Mouse (Mus musculus): ENCODE measurements around the gene Abhd8.

Gene Abhd8

DNA sequence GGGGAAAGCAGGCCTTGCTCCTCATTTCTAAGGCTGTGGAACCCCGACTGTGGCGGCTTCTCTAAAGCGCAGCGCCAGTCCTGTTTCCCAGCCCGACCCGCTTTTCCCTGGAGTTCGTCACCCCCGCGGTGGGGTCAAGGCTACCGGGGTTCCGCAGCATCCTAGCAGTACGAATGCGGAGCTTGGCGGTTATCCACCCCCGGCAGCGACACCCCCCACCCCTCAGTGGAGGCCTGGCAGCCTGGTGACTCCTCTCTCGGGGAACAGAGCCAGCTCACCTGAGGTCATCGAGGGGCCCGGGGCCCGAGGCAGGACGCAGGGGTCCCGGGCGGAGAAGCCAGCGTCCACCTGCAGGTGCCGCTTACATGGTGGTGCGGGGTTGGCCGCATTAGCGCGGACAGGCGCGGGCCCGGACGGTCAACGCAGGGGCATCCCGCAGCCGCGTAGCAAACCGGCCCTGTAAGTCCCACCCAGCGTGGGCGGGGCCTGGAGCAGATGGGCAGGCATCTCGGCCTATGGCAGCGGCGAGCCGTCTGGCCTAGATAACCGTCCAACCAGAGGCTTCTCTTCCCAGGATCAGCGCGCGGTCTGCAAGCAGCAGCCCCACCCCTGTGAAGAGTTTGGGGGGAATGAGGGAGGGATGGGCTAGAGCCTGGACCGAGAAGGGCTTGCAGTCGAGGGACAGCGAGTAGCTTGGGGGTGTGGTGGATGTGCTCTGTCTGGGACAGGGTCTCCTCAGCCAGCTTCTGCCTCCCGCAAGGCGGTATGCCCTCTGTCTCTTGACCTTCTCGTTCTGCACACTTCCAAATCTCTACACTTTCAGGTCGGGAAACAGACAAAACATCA, at the start of gene Abhd8:
Abhd8 (minus strand) TSS at position 468 of the 846 bp plus-strand sequence.
- DNase-seq: peak; percentile 98

DNA sequence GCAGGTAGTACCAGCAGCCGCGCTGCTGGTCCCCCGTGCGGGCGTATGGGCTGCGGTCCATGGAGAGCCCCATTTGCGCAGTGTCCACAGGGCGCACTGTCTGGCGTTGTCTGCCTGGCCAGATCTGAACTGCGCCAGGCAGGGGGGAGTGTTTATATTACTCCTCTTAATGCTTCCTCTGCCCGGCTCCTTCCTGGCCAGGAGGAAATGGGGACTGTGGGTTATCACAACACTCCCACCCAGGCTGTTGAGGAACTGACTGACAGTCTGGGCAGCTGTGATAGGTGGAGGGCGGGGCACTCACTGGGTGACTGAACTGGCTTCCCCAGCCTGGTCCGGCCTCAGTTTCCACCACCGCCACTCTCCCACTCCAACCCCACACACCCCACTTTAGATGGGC, 48.2 kb upstream of the Abhd8 start, which contains the start of gene Plvap:
Plvap (minus strand) TSS at position 109 of the 400 bp plus-strand sequence.
- DNase-seq: peak; percentile 68 to 81

GRCm38 (mm10) chr8:71509316-71509715, 45.9 kb upstream of the Abhd8 start:
- DNase-seq: no peak

DNA sequence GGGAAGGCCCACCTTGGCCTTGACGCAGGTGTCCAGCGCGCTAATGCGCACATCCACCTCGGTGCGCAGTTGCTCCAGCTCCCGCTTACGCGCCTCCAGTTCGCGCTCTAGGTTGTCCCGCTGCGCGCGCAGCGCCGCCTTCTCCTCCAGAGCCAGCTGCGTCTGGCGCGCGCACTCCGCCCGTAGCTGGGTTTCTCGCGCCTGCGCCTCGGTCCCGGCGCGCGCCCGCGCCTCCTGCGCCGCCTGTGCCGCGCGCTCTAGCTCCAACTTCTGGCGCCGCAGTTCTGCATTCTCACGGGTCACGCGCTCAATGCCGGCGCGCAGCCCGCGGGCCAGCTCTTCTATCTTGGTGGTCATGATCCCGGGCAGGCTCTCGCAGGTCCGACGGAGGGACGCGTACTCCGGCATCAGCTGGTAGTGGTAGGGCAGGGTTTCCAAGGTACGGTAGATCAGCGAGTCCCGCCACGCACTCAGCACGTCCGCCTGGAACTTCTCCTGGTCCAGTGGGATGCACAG, 44.2 kb upstream of the Abhd8 start:
- peak; percentile 78 to 89 for DNase-seq

DNA sequence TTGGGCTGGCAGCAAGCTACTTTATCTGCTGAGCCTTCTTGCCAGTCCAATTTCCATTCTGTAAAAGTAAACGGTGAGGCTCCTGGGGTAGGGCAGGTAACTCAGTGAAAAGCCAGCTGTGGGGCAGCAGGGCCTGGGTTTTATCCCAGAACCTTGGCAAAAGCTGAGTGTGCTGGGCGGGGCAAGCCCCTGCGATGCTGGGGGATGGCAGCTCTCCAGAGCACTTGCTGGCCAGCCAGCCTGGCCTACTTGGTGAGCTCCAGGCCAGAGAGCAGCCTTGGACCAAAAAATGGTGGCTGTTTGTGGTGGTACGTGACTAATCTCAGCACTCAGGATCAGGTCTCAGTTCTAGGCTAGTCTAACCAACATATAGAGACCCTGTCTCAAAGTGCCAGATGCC, 42.5 kb upstream of the Abhd8 start:
- DNase-seq: peak in 1 of 2 experiments; percentile 48

DNA sequence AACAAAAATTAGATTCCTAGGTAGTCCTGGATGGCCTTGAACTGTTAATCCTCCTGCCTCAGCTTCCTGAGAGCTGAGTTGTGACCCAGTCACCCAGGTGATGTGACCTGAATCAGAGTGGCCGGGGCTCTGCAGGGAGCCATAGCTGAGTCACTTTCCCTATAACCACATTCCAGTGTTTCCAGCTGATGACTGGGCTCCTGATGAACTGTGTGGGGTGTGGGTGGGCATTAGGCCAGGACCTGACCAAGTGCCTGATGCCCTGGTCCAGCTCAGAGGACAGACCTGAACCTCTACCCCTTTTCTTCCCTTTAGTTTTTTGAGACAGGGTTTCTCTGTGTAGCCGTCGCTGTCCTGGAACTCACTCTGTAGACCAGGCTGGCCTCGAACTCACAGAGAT, 41.9 kb upstream of the Abhd8 start:
- DNase-seq: no peak

GRCm38 (mm10) chr8:71504349-71504748, 40.9 kb upstream of the Abhd8 start:
- no peak for DNase-seq

- peak; percentile 86 to 87 for DNase-seq
Observed at GRCm38 (mm10) chr8:71498816-71499690, 35.6 kb upstream of the Abhd8 start.

GRCm38 (mm10) chr8:71497881-71498501, 34.5 kb upstream of the Abhd8 start:
- peak; percentile 72 to 87 for DNase-seq

- no peak for DNase-seq
Observed at GRCm38 (mm10) chr8:71497077-71497645, 33.7 kb upstream of the Abhd8 start.

GRCm38 (mm10) chr8:71496481-71496880, 33.0 kb upstream of the Abhd8 start:
- DNase-seq: peak; percentile 96 to 97

DNA sequence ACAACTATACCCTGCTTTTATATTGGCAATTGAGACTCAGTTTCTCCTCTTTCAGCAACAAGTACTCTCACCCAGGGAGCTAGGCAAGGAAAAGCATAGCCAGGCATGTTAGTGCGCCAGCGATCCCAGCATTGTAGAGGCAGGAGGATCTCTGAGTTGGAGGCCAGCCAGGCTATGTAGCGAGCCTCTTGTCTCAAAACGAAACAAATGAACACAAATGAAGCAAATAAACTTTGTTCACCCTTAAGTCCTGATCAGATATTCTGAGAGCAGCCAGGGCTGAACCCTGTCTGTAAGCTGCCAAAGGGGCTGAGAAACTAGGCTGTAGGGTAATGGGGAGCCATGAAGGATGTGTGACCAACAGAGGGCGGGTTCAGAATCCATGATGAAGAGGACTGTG, 32.4 kb upstream of the Abhd8 start:
- DNase-seq: peak; percentile 58 to 63

DNA sequence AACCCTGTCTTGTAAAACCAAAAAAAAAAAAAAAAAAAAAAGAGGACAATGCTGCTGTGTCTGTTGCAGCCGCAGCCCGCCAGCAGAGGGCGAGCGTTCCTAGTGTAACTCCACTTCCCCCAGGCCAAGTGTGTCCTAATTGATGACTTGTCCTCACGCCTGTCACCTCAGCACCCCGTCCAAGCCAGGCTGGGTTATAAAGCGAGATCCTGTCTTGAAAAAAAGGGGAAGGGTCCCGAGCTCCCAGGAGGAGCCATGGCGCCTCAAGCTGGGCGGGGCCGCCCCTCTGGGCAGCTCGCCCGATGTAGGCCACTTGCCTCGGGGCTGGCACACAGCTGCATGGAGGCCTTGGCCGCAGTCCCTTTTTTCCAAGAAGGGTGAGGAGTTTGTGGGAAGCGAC, 31.6 kb upstream of the Abhd8 start:
- peak; percentile 89 to 94 for DNase-seq

DNA sequence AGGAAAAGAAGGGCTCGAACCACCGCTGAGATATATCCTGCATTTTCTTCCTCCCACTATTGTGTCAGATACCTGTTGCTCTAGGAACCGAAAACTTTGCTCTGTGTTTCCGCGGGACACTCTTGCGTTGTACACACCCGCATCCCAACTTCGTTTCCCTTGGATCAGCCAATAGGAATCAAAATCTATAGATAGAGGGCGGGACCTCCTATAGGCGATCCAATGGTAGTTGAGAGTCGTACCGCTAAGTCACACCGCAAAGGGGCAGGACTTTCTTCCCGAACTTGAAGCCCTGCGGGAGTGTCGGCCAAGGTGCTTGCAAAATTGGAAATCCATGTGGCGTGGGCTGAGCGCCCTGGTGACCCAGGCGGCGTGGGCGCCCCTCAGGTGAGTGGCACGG, 25.0 kb upstream of the Abhd8 start:
- peak; percentile 85 to 92 for DNase-seq

DNA sequence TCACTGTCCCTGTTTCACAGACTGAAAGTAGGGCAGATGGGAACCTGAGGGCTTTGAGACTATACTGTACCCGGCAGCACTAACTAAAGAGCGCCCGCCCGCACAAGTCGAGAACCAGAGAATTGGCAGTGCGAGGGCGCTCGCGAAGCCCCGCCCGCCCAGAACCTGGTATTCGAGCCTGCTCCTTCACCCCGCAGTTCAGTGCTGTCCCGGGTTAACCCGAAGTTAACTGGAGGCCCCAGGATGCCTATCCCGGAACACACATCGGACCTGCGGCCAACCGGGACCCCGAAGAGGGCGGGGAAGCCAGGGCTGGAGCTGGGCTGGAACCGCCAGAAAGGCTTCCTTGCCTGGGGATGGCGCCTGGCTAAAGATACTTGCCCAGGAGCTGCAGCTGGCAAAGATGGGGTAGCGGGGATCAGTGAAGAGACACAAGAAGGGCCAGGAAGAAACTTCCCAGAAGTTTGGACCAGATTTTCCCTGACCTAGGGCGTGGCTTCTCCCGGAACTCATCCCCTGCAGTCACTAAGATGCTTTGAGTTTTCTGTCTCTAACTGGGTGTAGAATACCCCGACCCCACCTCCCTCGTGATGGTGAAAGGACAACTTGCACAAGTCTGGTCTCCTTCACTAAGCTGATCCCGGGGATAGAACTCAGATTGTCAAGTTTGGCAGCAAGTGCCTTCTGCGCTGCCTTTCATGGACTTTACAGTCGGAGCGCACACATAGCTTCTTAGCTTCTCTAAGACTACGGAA, 24.4 kb upstream of the Abhd8 start, which contains the start of gene Gtpbp3:
Gtpbp3 (plus strand) TSS at position 413 of the 755 bp plus-strand sequence.
- DNase-seq: peak; percentile 89 to 94

DNA sequence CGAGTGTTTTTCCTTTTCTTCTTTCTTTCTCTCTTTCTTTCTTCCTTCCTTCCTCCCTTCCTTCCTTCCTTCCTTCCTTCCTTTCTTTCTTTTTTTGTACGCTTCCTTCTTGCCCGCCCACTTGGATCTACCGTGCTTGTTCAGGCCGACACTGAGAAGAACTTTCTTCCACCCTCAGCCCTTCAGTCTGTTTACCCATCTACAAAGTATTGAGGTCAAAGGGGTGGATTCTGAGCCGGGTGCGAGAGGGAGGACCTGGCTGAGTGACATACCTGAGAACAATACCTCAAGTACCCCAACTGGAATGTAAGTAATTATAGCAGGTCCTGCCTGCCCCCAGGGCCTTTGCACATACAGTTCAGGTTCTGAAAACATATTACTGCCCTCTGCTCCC, 22.7 kb upstream of the Abhd8 start:
- DNase-seq: no peak

GRCm38 (mm10) chr8:71485142-71486135, 22.0 kb upstream of the Abhd8 start, which contains the start of gene Ano8:
Gene Ano8 (minus strand): TSS chr8:71485963.
- DNase-seq: peak; percentile 89 to 95

- no peak for DNase-seq
Observed at GRCm38 (mm10) chr8:71484736-71485135, 21.3 kb upstream of the Abhd8 start.

- peak; percentile 65 to 79 for DNase-seq
Observed at GRCm38 (mm10) chr8:71483932-71484331, 20.5 kb upstream of the Abhd8 start.

DNA sequence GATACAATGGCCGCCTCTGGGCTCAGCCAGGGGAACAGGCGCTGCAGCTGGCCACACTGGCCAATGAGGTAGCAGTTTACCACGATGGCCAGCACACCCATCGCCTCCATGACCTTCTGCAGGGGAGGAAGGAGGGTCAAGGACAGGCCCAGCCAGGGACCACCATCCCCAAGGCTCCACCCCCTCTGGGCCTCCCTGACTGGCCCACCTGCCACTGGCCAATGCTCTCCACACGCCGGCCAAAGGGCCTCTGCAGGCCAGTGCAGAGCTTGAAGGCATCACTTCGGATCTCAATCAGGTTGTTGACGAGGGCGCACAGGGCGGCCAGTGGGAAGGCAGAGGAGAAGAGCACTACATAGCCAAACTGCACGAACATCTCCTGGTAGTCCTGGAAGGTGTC, 15.5 kb upstream of the Abhd8 start:
- DNase-seq: no peak

All from kidney, postnatal 25 days (tissue).